Mouse (Mus musculus) kidney, postnatal 14 days (tissue): ENCODE measurements around the gene Olfr1417.
A peak's percentile ranks its signal among the peaks of the same experiment; 100 is the strongest.
"Not testable (repeated sequence)": the region's sequence is repeated elsewhere in the genome, so short reads cannot be mapped to it uniquely, and the experiment has no call there.

Experiments used
- DNase-seq: peaks from one replicate; pipeline ENCODE4 v3.0.0; 2022; ENCODE audit warnings: mixed read lengths

Olfr1417 gene

GRCm38 (mm10) chr19:11839119-11839518 is at the start of gene Olfr1417:
Gene Olfr1417, minus strand, starts transcription at chr19:11839219.
- DNase-seq: no peak

GRCm38 (mm10) chr19:11886265-11886664 is 47.2 kb upstream of the Olfr1417 start, which contains the start of gene Olfr1420:
Gene Olfr1420, plus strand, starts transcription at chr19:11886565.
- no peak for DNase-seq

GRCm38 (mm10) chr19:11878404-11878803 is 39.4 kb upstream of the Olfr1417 start:
- DNase-seq: not testable (repeated sequence)

GRCm38 (mm10) chr19:11875006-11875405 is 36.0 kb upstream of the Olfr1417 start, which contains the start of gene Olfr1419:
Gene Olfr1419, minus strand, starts transcription at chr19:11875106.
- no peak for DNase-seq

GRCm38 (mm10) chr19:11867837-11868236 is 28.8 kb upstream of the Olfr1417 start:
- no peak for DNase-seq

GRCm38 (mm10) chr19:11860966-11861365 is 21.9 kb upstream of the Olfr1417 start, which contains the start of gene Olfr1418:
Gene Olfr1418, minus strand, starts transcription at chr19:11861066.
- no peak for DNase-seq

- no peak for DNase-seq
These were observed 17.5 kb upstream of the Olfr1417 start for GRCm38 (mm10) chr19:11856506-11856905.

GRCm38 (mm10) chr19:11854821-11855220 is 15.8 kb upstream of the Olfr1417 start:
- no peak for DNase-seq

- no peak for DNase-seq
These were observed 13.6 kb upstream of the Olfr1417 start for GRCm38 (mm10) chr19:11852652-11853051.

- no peak for DNase-seq
These were observed 7.3 kb upstream of the Olfr1417 start for GRCm38 (mm10) chr19:11846333-11846732.

GRCm38 (mm10) chr19:11823346-11824065 is 15.5 kb downstream of the Olfr1417 start:
- DNase-seq: no peak

GRCm38 (mm10) chr19:11820211-11820610 is 18.8 kb downstream of the Olfr1417 start:
- peak; percentile 13 for DNase-seq

- DNase-seq: peak; percentile 90
These were observed 19.2 kb downstream of the Olfr1417 start for GRCm38 (mm10) chr19:11819800-11820199.

- DNase-seq: no peak
These were observed 19.8 kb downstream of the Olfr1417 start, which contains the start of gene Stx3 for GRCm38 (mm10) chr19:11819143-11819700. Gene Stx3, minus strand, starts transcription at chr19:11819403.

- DNase-seq: peak; percentile 88
These were observed 20.5 kb downstream of the Olfr1417 start for GRCm38 (mm10) chr19:11818199-11819142.

- DNase-seq: no peak
These were observed 21.4 kb downstream of the Olfr1417 start for GRCm38 (mm10) chr19:11817586-11817985.

- DNase-seq: peak; percentile 41
These were observed 22.3 kb downstream of the Olfr1417 start for GRCm38 (mm10) chr19:11816706-11817105.

GRCm38 (mm10) chr19:11814742-11815333 is 24.2 kb downstream of the Olfr1417 start:
- DNase-seq: peak; percentile 78

- peak; percentile 43 for DNase-seq
These were observed 25.4 kb downstream of the Olfr1417 start for GRCm38 (mm10) chr19:11813649-11814048.

- DNase-seq: no peak
These were observed 25.9 kb downstream of the Olfr1417 start for GRCm38 (mm10) chr19:11813136-11813535.

- peak; percentile 68 for DNase-seq
These were observed 27.2 kb downstream of the Olfr1417 start for GRCm38 (mm10) chr19:11811688-11812365.

- DNase-seq: peak; percentile 53
These were observed 28.2 kb downstream of the Olfr1417 start for GRCm38 (mm10) chr19:11810856-11811255.
